In the genomic region with DNA sequence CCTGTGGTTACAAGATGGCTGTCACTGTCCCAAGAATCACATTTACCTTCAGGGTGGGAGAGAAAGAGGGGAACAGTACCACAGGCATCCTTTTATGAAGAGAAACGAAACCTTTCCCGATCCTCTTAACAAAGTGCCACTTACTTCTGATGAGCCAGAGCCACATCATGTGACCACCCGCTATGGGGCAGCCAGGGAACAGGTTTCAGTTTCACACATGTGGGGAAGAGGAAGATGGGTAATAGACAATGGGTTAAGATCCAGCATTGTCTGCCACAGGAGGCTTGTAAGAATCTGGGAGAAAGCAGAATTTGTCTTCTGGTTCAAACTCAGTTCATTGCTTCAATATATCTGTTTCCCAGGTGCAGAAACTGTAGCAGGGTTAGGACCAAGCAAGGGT, we compare ENCODE assay signal across 21 mouse cellular contexts.
DNase-seq lines count a peak whose midpoint lies in the region; ATAC-seq and TF ChIP-seq lines count a peak whose summit lies in the region.
"Had no signal": no experiment of that assay in that cellular context is flagged by ENCODE, and none has a peak within 500 bp of the region (broad histone marks: within the 10 kb centered on the region; RNA-seq: fewer than 3 reads in every experiment).

No protein-coding gene starts in this region.

- H3K9me3 ChIP-seq in CH12.LX (replicated peaks; ENCODE audit: low read length), result no peaks in the 10 kb centered on the region
- no peaks in the 10 kb centered on the region for H3K9me3 ChIP-seq in forebrain, embryonic 15.5 days
- H3K9me3 ChIP-seq: embryonic facial prominence, embryonic 13.5 days; forebrain, embryonic 12.5 days; G1E; heart, embryonic 10.5 days; hindbrain, embryonic 12.5 days had no signal

- H3K79me2 ChIP-seq in CH12.LX (replicated peaks; ENCODE audit: control insufficient read depth, extremely low read depth, insufficient read depth, poor library complexity, severe bottlenecking), result no peaks in the 10 kb centered on the region

- peaks cover 21 to 92% of the 10 kb centered on the region in 2 experiments for H3K36me3 ChIP-seq in CH12.LX (replicated peaks in 1 of 2; ENCODE audit: control insufficient read depth in 1 of 2, insufficient read depth in 1 of 2, low read length in 1 of 2)
- H3K36me3 ChIP-seq in forebrain, embryonic 15.5 days, result no peaks in the 10 kb centered on the region

- no peak for TF ChIP-seq POLR2A in CH12.LX (IDR thresholded peaks at IDR 0.05; ENCODE audit: low read depth, low read length)

- 91% methylated on average over 3 of the region's 3 CpGs for WGBS in forebrain, embryonic 15.5 days

- H3K4me2 ChIP-seq in CH12.LX (ENCODE audit: insufficient read depth, low read depth, poor library complexity, severe bottlenecking), result no peak overlapping the region
- H3K4me2 ChIP-seq in forebrain, embryonic 15.5 days (replicated peaks), result no peak overlapping the region
- H3K4me2 ChIP-seq: embryonic facial prominence, embryonic 13.5 days; forebrain, embryonic 12.5 days; hindbrain, embryonic 12.5 days had no signal

- H3K4me3 ChIP-seq in CH12.LX (replicated peaks in 1 of 3; ENCODE audit: low read depth in 2 of 3, low read length in 2 of 3, poor library complexity in 1 of 3), result no peak overlapping the region
- H3K4me3 ChIP-seq in forebrain, embryonic 15.5 days, result no peak overlapping the region
- H3K4me3 ChIP-seq: embryonic facial prominence, embryonic 13.5 days; forebrain, embryonic 12.5 days; gastrocnemius, adult 2 months; heart, embryonic 10.5 days; hindbrain, embryonic 12.5 days had no signal

- TF ChIP-seq CTCF in CH12.LX (conservative IDR thresholded peaks at IDR 0.05 in 1 of 2, IDR thresholded peaks at IDR 0.05 in 1 of 2; ENCODE audit: low read depth in 2 of 2, low read length in 2 of 2), result no peak

- no peak for TF ChIP-seq RAD21 in CH12.LX (IDR thresholded peaks at IDR 0.05; ENCODE audit: low read depth, low read length)

- peak; percentile 17 for DNase-seq in CH12.LX (ENCODE audit: extremely low read depth)
- DNase-seq in lung, postnatal 14 days, result no peak
- no peak for DNase-seq in cerebellum, postnatal 25 days
- DNase-seq: adrenal gland, postnatal 14 days; cerebellum, adult 2 months; cerebellum, postnatal 10 days; forebrain, postnatal 0 days; gastrocnemius, adult 2 months; gastrocnemius, postnatal 25 days; heart, adult 11 months; heart, postnatal 10 days; heart, postnatal 4 days had no signal

- ATAC-seq in common myeloid progenitor, adult 5-6 weeks (replicated peaks; ENCODE audit: low read depth, poor library complexity, severe bottlenecking), result peak; percentile 70
- peak; percentile 90 for ATAC-seq in megakaryocyte, adult 5-6 weeks (ENCODE audit: poor library complexity, severe bottlenecking)
- ATAC-seq in forebrain, embryonic 15.5 days (replicated peaks), result no peak
- ATAC-seq: forebrain, postnatal 0 days; hindbrain, embryonic 16.5 days had no signal

- dilution Hi-C loops in CH12.LX (cut with MboI; ENCODE audit: extremely low pct_ligation_motif_present, extremely low pct_unique_long_range_greater_than_20kb, low sequenced_read_pairs), result no loop called here

- no peak overlapping the region for H3K9ac ChIP-seq in CH12.LX (ENCODE audit: insufficient read depth, low read depth)
- no peak overlapping the region for H3K9ac ChIP-seq in forebrain, embryonic 15.5 days (replicated peaks)
- H3K9ac ChIP-seq: embryonic facial prominence, embryonic 13.5 days; forebrain, embryonic 12.5 days; forebrain, postnatal 0 days; hindbrain, embryonic 12.5 days had no signal

- H3K4me1 ChIP-seq in CH12.LX (ENCODE audit: control insufficient read depth in 1 of 2, insufficient read depth in 2 of 2), result peaks cover 6 to 8% of the 10 kb centered on the region in 2 experiments; a peak in 2 of 4 replicates
- peaks cover 18% of the 10 kb centered on the region for H3K4me1 ChIP-seq in forebrain, embryonic 15.5 days
- H3K4me1 ChIP-seq: heart, embryonic 10.5 days; hindbrain, embryonic 12.5 days had no signal

- H3K27me3 ChIP-seq in CH12.LX (replicated peaks), result no peaks in the 10 kb centered on the region
- no peaks in the 10 kb centered on the region for H3K27me3 ChIP-seq in forebrain, embryonic 15.5 days
- H3K27me3 ChIP-seq: embryonic facial prominence, embryonic 13.5 days; forebrain, embryonic 12.5 days; hindbrain, embryonic 12.5 days had no signal

- in situ Hi-C loops in CH12.LX (cut with MboI; ENCODE audit: low pct_ligation_motif_present, low pct_unique_long_range_greater_than_20kb, low sequenced_read_pairs), result no loop called here

- no peak overlapping the region for H3K27ac ChIP-seq in CH12.LX (ENCODE audit: insufficient read depth, low read depth)
- H3K27ac ChIP-seq in forebrain, embryonic 15.5 days (replicated peaks), result no peak overlapping the region
- H3K27ac ChIP-seq: embryonic facial prominence, embryonic 13.5 days; forebrain, embryonic 12.5 days; gastrocnemius, adult 2 months; heart, embryonic 10.5 days; hindbrain, embryonic 12.5 days had no signal

- TF ChIP-seq EP300 in CH12.LX (IDR thresholded peaks at IDR 0.05; ENCODE audit: low read length), result no peak

TF ChIP-seq in CH12.LX, 34 proteins besides CTCF, POLR2A, EP300 and RAD21:
- TF ChIP-seq USF1 (IDR thresholded peaks at IDR 0.05; ENCODE audit: low read depth, low read length) (0 out of 2 replicates have a peak, but pooled peaks have one; percentile 15), BHLHE40 (IDR thresholded peaks at IDR 0.05; ENCODE audit: low read depth, low read length) (no peak), TCF12 (IDR thresholded peaks at IDR 0.05; ENCODE audit: low read depth, low read length) (no peak)
